Mouse (Mus musculus) megakaryocyte, embryonic 14.5 days (primary cell): ENCODE data around the gene Snrk. TPM values are rescaled to one million over a fixed set of nuclear protein-coding genes. Genes with fewer than 3 reads are reported as not detected.

Source experiments
- H3K27me3 ChIP-seq: replicated peaks from 2 replicates; pipeline ENCODE3; 2012; ENCODE audit warnings: inconsistent platforms
- H3K36me3 ChIP-seq: replicated peaks from 2 replicates; pipeline ENCODE3; 2012; ENCODE audit warnings: low read length, inconsistent platforms, mixed read lengths
- H3K4me1 ChIP-seq: 2 replicates; pipeline ENCODE4 v1.6.1; 2012; ENCODE audit warnings: inconsistent platforms
- H3K4me3 ChIP-seq: replicated peaks from 2 replicates; pipeline ENCODE3; 2012; ENCODE audit warnings: moderate library complexity, mild to moderate bottlenecking, inconsistent platforms
- H3K9me3 ChIP-seq: 2 replicates; pipeline ENCODE4 v1.6.1; 2012; ENCODE audit warnings: inconsistent platforms
- FLI1 ChIP-seq: IDR thresholded peaks from 2 replicates; pipeline ENCODE4 v1.6.1; 2012; ENCODE audit warnings: low read length, inconsistent platforms, mixed read lengths
- GATA1 ChIP-seq: IDR thresholded peaks from 3 replicates; pipeline ENCODE4 v1.6.1; 2012; ENCODE audit warnings: mixed read lengths, low read length, inconsistent platforms, borderline replicate concordance
- polyA plus RNA-seq: library from polyadenylated mRNA; stranded (reverse); fragments of >175 nt; gene quantifications from 2 replicates; pipeline ENCODE4 v1.2.3, GENCODE M21; 2012; ENCODE audit warnings: low replicate concordance; ENCODE audit not compliant: insufficient read depth

The Snrk gene
- polyA plus RNA-seq, 1 experiment: 21.0 TPM

DNA sequence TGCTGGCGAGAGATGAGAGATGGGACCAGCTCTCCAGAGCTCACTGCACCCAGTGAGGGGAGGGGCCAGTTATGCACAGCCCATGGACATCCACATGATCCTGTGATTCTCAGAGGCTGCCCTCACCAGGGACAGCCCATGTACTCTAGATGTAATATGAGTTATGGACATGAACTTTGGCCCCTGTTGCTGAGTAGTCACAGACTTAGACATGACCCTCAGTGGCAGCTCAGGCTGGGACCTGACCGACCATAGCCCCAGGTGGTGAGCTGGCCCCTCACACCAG is 18.8 kb downstream of the Snrk start:
- Histone ChIP-seq H3K36me3 (peaks cover 71% of the 10 kb centered on the region), H3K4me3 (no peak overlapping the region), H3K4me1 (peaks cover 25% of the 10 kb centered on the region), H3K9me3 (no peaks in the 10 kb centered on the region), H3K27me3 (no peaks in the 10 kb centered on the region)
- no peak for TF ChIP-seq GATA1
- TF ChIP-seq FLI1: no peak

DNA sequence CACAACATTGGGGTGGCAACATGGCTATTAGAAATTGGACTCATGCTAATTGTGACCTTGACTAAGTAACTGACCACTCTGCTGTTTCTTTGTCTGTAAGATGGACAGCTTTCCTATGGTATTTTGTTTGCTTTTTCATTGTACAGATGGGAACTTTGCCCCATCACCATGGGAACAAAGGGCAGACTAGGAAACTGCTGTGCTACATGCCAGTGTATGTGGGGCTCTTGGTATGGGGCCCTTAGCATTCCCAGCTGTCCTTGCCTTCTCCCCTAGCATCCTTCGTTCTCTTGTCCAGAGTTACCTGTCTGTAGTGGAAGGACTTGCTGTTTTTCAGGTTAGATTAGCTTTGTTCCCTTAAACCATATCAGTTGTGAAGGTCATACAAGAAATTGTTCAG is 20.9 kb downstream of the Snrk start:
- no peak for TF ChIP-seq GATA1
- TF ChIP-seq FLI1: no peak
- Histone ChIP-seq H3K27me3 (no peaks in the 10 kb centered on the region), H3K4me3 (no peak overlapping the region), H3K4me1 (peaks cover 34% of the 10 kb centered on the region), H3K9me3 (no peaks in the 10 kb centered on the region), H3K36me3 (peaks cover 72% of the 10 kb centered on the region)

DNA sequence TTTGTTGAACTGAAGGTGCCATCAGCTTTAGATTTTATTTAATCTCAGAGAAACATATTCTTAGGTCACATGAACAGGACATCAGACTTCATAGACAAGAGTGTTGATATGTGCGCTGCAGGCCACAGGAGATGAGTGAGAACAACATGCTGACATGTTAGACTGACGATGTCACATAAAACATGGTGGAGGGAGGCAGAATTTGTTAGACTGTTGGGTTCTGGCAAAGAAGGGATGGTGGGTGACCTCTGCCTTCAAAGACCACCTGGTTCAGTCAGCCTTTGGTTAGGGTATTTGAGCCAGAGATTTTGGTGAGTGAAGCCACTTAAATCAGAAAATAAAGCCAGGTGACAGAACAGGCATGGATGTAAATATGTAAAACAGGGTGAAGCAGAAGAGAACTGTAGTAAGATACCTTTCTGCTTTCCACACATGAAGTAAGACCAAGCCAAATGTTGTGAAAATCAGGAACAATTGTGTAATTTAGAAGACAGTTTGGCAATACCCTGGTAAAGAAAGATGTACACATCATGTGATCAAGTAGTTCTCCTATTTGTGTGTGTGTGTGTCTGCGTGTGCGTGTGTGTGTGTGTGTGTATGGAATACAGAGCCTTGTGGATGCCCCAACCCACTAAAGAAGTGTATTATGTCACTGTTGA is 21.4 kb downstream of the Snrk start:
- Histone ChIP-seq H3K4me3 (no peak overlapping the region), H3K4me1 (peaks cover 34% of the 10 kb centered on the region), H3K36me3 (peaks cover 70% of the 10 kb centered on the region), H3K9me3 (no peaks in the 10 kb centered on the region), H3K27me3 (no peaks in the 10 kb centered on the region)
- TF ChIP-seq GATA1: no peak

DNA sequence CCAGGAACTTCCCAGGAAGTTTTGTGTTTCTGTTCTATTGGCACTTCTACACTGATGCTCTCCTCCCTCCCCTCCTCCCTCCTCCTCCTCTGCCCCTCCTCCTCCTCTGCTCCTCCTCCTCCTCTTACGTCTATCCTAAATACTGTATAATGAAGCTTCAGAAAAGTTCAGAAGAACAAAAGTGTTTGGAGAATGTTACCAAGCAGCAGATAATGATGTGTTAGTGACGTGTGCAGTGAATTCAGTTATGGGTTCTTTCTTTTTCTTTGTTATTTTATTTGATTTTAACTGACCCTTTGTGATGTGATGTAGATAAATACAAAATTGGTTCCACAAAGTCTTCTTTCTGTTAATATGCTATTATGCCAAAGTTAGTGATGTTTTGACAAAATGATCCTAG is 22.2 kb downstream of the Snrk start:
- Histone ChIP-seq H3K27me3 (no peaks in the 10 kb centered on the region), H3K9me3 (peaks cover 1% of the 10 kb centered on the region), H3K4me3 (no peak overlapping the region), H3K36me3 (peaks cover 71% of the 10 kb centered on the region), H3K4me1 (peaks cover 34% of the 10 kb centered on the region)
- TF ChIP-seq FLI1 (no peak), GATA1 (no peak)

DNA sequence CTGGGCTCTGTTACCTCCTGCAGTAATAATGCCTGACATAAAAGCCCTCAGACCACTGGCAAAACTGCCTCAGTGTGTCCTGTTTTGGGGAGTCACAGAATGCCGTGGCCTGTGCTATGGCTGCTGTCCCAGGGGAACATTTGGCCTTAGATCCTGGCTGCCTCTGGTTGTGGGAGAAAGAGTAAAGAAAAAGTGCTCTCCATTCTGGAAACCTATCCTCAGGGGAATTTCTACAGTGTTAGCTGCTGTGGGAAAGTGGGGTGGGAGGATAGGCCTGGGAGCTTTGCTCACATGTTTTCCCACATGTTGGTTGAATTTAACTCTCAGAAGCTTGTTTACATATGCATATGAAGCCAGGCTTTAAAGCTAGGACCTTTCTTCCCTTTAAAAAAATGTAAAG is 26.2 kb downstream of the Snrk start:
- Histone ChIP-seq H3K36me3 (peaks cover 72% of the 10 kb centered on the region), H3K4me1 (peaks cover 27% of the 10 kb centered on the region), H3K9me3 (peaks cover 11% of the 10 kb centered on the region), H3K4me3 (no peak overlapping the region), H3K27me3 (no peaks in the 10 kb centered on the region)
- TF ChIP-seq GATA1 (no peak), FLI1 (no peak)

DNA sequence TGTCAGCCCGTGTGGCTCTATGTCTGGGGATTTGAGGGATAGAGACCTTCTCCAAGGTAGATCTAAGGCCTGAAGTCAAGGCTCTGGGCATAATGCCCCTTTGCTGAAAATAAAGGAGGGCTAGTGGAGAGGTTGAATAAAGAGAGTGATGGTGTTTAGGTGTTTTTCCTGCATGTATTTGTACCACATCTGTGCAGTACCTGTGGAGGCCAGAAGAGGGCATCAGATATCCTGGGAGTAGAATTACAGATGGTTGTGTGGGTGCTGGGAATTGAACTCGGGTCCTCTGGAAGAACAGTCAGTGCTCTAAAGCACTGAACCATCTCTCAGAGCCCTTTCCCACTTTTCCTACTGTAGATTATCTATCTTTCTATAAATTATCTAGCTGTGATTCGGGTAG is 27.7 kb downstream of the Snrk start:
- Histone ChIP-seq H3K4me3 (no peak overlapping the region), H3K36me3 (peaks cover 64% of the 10 kb centered on the region), H3K4me1 (peaks cover 30% of the 10 kb centered on the region), H3K9me3 (peaks cover 11% of the 10 kb centered on the region), H3K27me3 (no peaks in the 10 kb centered on the region)
- TF ChIP-seq FLI1 (no peak), GATA1 (no peak)

DNA sequence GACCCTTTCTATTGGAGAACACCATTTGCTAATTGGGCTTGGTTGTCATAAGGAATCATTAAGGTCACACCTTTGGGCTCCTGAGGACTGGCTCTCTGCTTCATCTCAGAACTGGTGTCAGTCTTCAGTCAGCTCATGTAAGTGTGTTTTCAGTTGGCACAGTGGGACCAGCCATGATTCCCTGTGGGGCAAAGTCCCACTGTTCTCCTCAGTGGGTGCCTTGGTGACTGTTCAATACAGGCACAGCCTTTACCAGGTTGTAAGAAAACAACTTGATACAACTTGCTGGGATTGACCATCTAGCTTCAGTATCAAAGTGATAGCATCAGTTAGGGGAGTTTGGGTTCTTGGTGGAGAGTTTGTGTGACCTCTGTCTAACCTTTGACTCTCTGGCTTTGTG is 28.6 kb downstream of the Snrk start:
- Histone ChIP-seq H3K9me3 (peaks cover 11% of the 10 kb centered on the region), H3K4me3 (no peak overlapping the region), H3K4me1 (peaks cover 37% of the 10 kb centered on the region), H3K36me3 (peaks cover 59% of the 10 kb centered on the region), H3K27me3 (no peaks in the 10 kb centered on the region)
- TF ChIP-seq GATA1 (no peak), FLI1 (no peak)

DNA sequence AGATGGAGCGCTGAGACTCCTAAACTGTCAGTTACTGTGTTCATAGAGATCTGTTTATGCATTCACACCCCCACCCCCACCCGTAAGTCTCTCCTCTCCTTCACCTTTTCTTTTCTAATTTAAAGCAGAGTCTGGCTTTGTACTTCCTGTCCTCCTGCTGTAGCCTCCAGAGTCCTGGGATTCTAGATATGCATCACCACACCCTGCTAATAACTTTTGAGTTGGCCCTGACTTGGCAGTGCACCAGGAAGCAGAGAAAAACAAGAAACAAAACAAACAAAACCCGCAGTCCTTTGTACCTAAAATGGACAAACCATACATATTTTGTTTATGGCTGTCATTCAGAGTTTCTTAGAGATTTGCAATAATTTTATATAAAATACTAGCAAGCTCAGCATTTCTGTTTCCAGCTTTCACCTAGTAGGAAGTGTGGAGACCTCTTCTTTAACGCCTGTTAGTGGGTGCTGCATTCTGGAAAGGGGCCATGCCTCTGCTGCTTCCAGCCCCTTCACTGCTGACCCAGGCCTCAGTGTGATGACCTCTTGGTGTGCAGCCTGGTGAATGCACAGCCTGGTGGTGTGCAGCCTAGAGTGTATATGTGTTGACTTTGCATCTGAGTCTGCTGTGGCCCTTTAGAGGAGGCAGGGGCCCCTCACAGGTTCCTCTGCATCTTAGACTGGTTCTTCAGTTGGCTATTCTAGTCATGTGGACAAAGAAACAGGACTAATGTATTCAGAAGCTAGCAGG is 29.2 kb downstream of the Snrk start:
- Histone ChIP-seq H3K27me3 (no peaks in the 10 kb centered on the region), H3K4me1 (peaks cover 37% of the 10 kb centered on the region), H3K9me3 (peaks cover 11% of the 10 kb centered on the region), H3K36me3 (peaks cover 57% of the 10 kb centered on the region), H3K4me3 (no peak overlapping the region)
- no peak for TF ChIP-seq GATA1
- no peak for TF ChIP-seq FLI1

DNA sequence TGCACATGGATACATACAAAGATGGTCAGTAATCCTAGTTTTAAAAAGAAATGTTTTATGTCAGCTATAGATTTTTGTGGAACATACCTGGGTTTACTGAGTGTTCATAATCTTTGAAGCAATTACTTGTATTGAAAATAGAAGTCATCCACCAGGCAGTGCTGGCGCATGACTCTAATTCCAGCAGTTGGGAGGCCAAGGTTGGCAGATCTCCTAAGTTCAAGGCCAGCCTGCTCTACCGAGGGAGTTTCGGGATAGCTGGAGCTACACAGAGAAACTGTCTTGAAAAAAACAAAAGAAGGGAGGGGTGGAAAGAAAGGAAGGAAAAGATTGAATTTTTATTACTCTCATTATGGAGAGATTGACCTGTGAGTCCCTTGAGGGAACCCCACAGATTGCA is 31.3 kb downstream of the Snrk start:
- TF ChIP-seq FLI1 (no peak), GATA1 (no peak)
- Histone ChIP-seq H3K4me3 (no peak overlapping the region), H3K27me3 (no peaks in the 10 kb centered on the region), H3K36me3 (peaks cover 49% of the 10 kb centered on the region), H3K4me1 (peaks cover 44% of the 10 kb centered on the region), H3K9me3 (peaks cover 11% of the 10 kb centered on the region)

DNA sequence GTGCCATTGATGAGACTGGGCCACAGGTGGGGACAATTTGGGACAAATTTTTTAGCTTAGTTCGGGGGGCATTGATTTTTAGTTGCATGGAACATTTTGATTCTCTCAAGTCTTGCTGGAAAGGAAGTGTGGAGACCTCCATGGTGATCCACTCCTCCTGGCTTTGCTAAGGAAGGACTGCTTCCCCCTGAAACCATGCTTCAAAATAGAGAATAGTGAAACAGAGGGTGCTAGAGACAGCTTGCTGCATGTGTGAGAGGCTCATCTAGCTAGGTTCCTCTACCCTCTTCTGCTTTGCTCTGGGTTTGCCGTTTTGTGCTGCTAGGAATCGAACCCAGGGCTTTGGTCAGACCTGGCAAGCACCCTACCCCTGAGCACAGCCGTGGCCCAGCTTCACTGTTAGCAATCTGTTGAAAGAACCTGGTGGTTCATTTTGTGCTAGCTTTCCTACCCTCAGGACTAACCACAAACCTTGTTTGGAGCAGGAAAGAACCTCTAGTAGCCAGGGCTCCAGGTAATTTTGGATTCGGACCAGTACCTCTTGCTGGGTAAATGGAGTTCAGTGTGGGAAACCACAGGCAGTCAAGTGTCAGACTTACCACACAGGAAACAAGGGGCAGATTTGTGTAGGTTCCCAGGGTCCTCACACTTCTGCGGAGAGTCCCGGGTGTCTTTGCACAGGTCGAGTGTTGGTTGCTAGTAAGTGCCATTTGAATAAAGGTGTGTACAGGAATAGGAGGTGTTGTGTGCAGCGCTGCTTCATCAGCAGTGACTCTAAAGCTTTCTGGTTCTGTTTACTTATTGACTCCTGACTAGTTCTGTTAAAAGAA is 33.1 kb downstream of the Snrk start:
- TF ChIP-seq FLI1 (no peak), GATA1 (no peak)
- Histone ChIP-seq H3K4me3 (no peak overlapping the region), H3K4me1 (peaks cover 55% of the 10 kb centered on the region), H3K27me3 (no peaks in the 10 kb centered on the region), H3K36me3 (peaks cover 41% of the 10 kb centered on the region), H3K9me3 (no peaks in the 10 kb centered on the region)
